In genomic region chr1:135615715-135616641, GRCm38 (mm10) we compare ENCODE assay signal across 8 mouse cellular contexts. TPM values are rescaled to one million over a fixed set of nuclear protein-coding genes. Genes with fewer than 3 reads are reported as not detected.
DNase-seq lines count a peak whose midpoint lies in the region; ATAC-seq lines count a peak whose summit lies in the region.

No protein-coding gene starts in this region.

- 17% methylated on average over 20 of the region's 20 CpGs for WGBS in hindbrain, embryonic 12.5 days
- 20% methylated on average over 20 of the region's 20 CpGs for WGBS in midbrain, embryonic 11.5 days

- H3K9ac ChIP-seq in hindbrain, embryonic 12.5 days = no peak overlapping the region
- peak overlapping the region; percentile 9; the same call in 1 of the 2 replicates for H3K9ac ChIP-seq in midbrain, embryonic 11.5 days (ENCODE audit: low read length)

- no peaks in the 10 kb centered on the region for H3K9me3 ChIP-seq in hindbrain, embryonic 12.5 days (replicated peaks)
- no peaks in the 10 kb centered on the region for H3K9me3 ChIP-seq in midbrain, embryonic 11.5 days (ENCODE audit: control insufficient read depth, low read length)

- peaks cover 15% of the 10 kb centered on the region for H3K4me1 ChIP-seq in hindbrain, embryonic 12.5 days
- H3K4me1 ChIP-seq in midbrain, embryonic 11.5 days (ENCODE audit: control insufficient read depth, insufficient read depth, low read length) = peaks cover 6% of the 10 kb centered on the region

- no peaks in the 10 kb centered on the region for H3K27me3 ChIP-seq in hindbrain, embryonic 12.5 days
- no peaks in the 10 kb centered on the region for H3K27me3 ChIP-seq in midbrain, embryonic 11.5 days (ENCODE audit: control insufficient read depth, insufficient read depth, low read length)

- DNase-seq in adrenal gland, adult 18-20 months (ENCODE audit: low spot score in 2 of 2) = peak; percentile 38 to 63
- DNase-seq in cerebellum, adult 9-11 months = peak; percentile 61
- DNase-seq in gastrocnemius, adult 18-20 months (ENCODE audit: low spot score) = peak; percentile 69
- DNase-seq in left cerebral cortex, postnatal 25 days (ENCODE audit: low spot score in 2 of 2) = peak; percentile 55 to 87
- DNase-seq in midbrain, embryonic 11.5 days (ENCODE audit: low spot score, missing footprints) = peak; percentile 97
- peak; percentile 53 for DNase-seq in right cerebral cortex, postnatal 4 days

- 0 out of 2 replicates have a peak overlapping the region, but pooled peaks have one; percentile 25 for H3K27ac ChIP-seq in hindbrain, embryonic 12.5 days
- no peak overlapping the region for H3K27ac ChIP-seq in midbrain, embryonic 11.5 days (ENCODE audit: low read depth, low read length)

- intact Hi-C loops in left cerebral cortex, postnatal 25 days (cut with DNase I) = loop anchor here (5.0 kb wide), 1 partner anchor 49 kb away; no protein-coding TSS in a partner anchor

- H3K36me3 ChIP-seq in hindbrain, embryonic 12.5 days = no peaks in the 10 kb centered on the region
- no peaks in the 10 kb centered on the region for H3K36me3 ChIP-seq in midbrain, embryonic 11.5 days (ENCODE audit: control insufficient read depth, insufficient read depth, low read length)

- no peak overlapping the region for H3K4me3 ChIP-seq in hindbrain, embryonic 12.5 days
- H3K4me3 ChIP-seq in midbrain, embryonic 11.5 days (ENCODE audit: low read depth, low read length) = no peak overlapping the region

- H3K4me2 ChIP-seq in hindbrain, embryonic 12.5 days (replicated peaks) = 0 out of 2 replicates have a peak overlapping the region, but pooled peaks have one; percentile 2
- peak overlapping the region; percentile 17; the same call in 1 of the 2 replicates for H3K4me2 ChIP-seq in midbrain, embryonic 11.5 days

- peak; percentile 88 for ATAC-seq in hindbrain, embryonic 12.5 days (ENCODE audit: low FRiP score)
- peak; percentile 78 for ATAC-seq in midbrain, embryonic 11.5 days (ENCODE audit: low FRiP score)
- ATAC-seq in monocyte, adult 5-6 weeks (replicated peaks; ENCODE audit: insufficient number of reproducible peaks, low FRiP score, low TSS enrichment, poor library complexity, severe bottlenecking) = no peak

RNA-seq across cellular contexts. Expression of gene Nav1, which starts 8.9 kb away (rescaled TPM):
- 10 to 100 TPM; 11.2 to 15.3 TPM for total RNA-seq in adrenal gland, adult 18-20 months (2021)
- total RNA-seq in gastrocnemius, adult 18-20 months (2021) = 10 to 100 TPM in 1 of 2 experiments, 1 to 10 TPM in 1; 8.4 to 11.4 TPM
- 35.9 and 41.0 TPM in 2 replicates for polyA plus RNA-seq in hindbrain, embryonic 12.5 days (2016; fragmentation: Nextera tagmentation; extraction: Ambion mirVana)
- total RNA-seq in left cerebral cortex, postnatal 25 days (2021) = 10 to 100 TPM; 70.1 to 71.4 TPM
- polyA plus RNA-seq in midbrain, embryonic 11.5 days (2014; fragmentation: Nextera tagmentation; extraction: Ambion mirVana) = 10.4 and 13.3 TPM in 2 replicates
- 7.2 to 18.3 TPM (median 8.5 TPM) in 3 replicates for total RNA-seq in monocyte, adult 5-6 weeks (2017)
